Mouse (Mus musculus): ENCODE measurements around the gene Prl3a1. TPM values are rescaled to one million over a fixed set of nuclear protein-coding genes. Genes with fewer than 3 reads are reported as not detected.

Gene Prl3a1
- not detected in 2 replicates for polyA plus RNA-seq (2014; fragmentation: Nextera tagmentation; extraction: Ambion mirVana)

DNA sequence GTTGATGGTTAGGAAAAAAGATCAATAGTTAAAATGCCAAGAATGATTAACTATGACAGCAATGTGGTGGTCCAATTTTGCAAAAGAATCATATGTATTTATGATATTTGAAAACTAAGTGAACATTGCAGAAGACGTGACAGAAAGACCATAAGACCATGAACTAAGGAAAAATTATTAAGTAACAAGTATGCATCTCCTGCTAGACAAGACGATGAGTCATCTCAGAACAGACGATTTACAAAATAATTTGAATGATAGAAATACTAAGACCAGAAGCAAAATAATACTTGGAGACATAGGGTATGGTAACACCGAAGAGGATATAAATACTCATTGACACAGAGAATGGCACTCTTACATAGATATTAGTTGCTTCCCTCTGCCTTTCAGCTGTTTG is at the start of gene Prl3a1:
Prl3a1 (plus strand) TSS at position 301 of the 400 bp plus-strand sequence.
- no peaks in the 10 kb centered on the region for H3K4me1 ChIP-seq (ENCODE audit: control insufficient read depth, insufficient read depth, low read length)
- no peaks in the 10 kb centered on the region for H3K27me3 ChIP-seq (ENCODE audit: control insufficient read depth, insufficient read depth, low read length)
- no peak within 1 kb of the TSS for H3K27ac ChIP-seq (ENCODE audit: low read length)
- H3K4me2 ChIP-seq (replicated peaks; ENCODE audit: low read depth, low read length): no peak within 1 kb of the TSS
- no peak within 1 kb of the TSS for H3K4me3 ChIP-seq (ENCODE audit: low read depth, low read length)
- no peaks in the 10 kb centered on the region for H3K36me3 ChIP-seq (ENCODE audit: control insufficient read depth, insufficient read depth, low read length)
- 91% methylated on average over 4 of the region's 4 CpGs for WGBS
- ATAC-seq (ENCODE audit: insufficient number of reproducible peaks, insufficient read depth, low FRiP score, low read depth): no peak
- no peak within 1 kb of the TSS for H3K9ac ChIP-seq (replicated peaks; ENCODE audit: low read depth, low read length)
- H3K9me3 ChIP-seq (ENCODE audit: control insufficient read depth, low read depth, low read length): no peaks in the 10 kb centered on the region

GRCm38 (mm10) chr13:27241547-27241946 is 17.7 kb upstream of the Prl3a1 start, which contains the start of gene Prl3b1:
Gene Prl3b1, plus strand, starts transcription at chr13:27241847.
- Histone ChIP-seq H3K4me2 (replicated peaks; ENCODE audit: low read depth, low read length) (no peak within 1 kb of the TSS), H3K36me3 (ENCODE audit: control insufficient read depth, insufficient read depth, low read length) (no peaks in the 10 kb centered on the region), H3K27me3 (ENCODE audit: control insufficient read depth, insufficient read depth, low read length) (no peaks in the 10 kb centered on the region), H3K4me3 (ENCODE audit: low read depth, low read length) (no peak within 1 kb of the TSS), H3K9me3 (ENCODE audit: control insufficient read depth, low read depth, low read length) (no peaks in the 10 kb centered on the region), H3K27ac (ENCODE audit: low read length) (no peak within 1 kb of the TSS), H3K4me1 (ENCODE audit: control insufficient read depth, insufficient read depth, low read length) (no peaks in the 10 kb centered on the region), H3K9ac (replicated peaks; ENCODE audit: low read depth, low read length) (no peak within 1 kb of the TSS)
- 100% methylated on average over 1 of the region's 1 CpGs for WGBS
- ATAC-seq (ENCODE audit: insufficient number of reproducible peaks, insufficient read depth, low FRiP score, low read depth): no peak

DNA sequence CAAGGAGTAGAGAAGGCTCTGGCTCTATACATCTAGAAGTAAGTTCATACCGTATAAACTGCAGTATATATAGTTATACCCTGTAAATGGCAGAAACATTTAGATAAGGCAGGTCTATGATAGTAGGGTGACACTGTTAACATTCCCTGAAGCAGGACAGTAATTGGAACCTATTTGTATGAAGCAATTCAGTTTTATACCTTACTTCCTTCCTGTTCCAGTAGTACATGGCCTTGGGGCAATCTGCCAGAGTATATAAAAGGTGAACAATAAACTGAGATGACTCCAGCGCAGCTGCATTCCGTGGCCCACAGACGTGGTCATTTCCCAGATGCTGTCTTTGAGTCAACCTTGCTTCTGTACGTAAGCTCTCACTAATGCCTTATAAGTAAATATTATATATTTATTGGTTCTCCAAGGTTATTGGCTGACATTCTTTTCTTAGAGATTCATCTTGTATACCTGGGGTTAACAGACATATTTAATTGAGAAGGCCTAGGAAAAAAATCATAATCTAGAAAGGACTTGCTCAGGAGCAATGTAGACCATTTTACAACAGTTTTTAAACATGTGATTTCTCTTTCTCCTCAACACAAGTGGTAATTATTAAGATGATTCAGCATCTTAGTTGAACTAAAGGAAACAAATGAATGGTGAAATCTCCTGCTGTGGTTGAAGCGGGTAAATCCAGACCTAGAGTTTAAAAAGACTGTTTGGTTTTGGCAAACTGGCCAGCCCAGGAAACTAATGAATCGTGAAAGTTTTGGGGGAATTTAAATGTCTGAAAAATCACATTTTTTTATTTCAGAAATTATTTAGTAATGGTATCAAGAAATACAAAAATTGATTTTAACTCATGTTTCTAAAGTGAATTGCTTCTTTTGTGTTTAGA is 53.3 kb downstream of the Prl3a1 start, which contains the start of gene Prl6a1:
Prl6a1 (plus strand) TSS at position 294 of the 892 bp plus-strand sequence.
- WGBS: 76% methylated on average over 7 of the region's 7 CpGs
- H3K9ac ChIP-seq (replicated peaks; ENCODE audit: low read depth, low read length): no peak within 1 kb of the TSS
- no peaks in the 10 kb centered on the region for H3K4me1 ChIP-seq (ENCODE audit: control insufficient read depth, insufficient read depth, low read length)
- no peaks in the 10 kb centered on the region for H3K9me3 ChIP-seq (ENCODE audit: control insufficient read depth, low read depth, low read length)
- no peak for ATAC-seq (ENCODE audit: insufficient number of reproducible peaks, insufficient read depth, low FRiP score, low read depth)
- H3K36me3 ChIP-seq (ENCODE audit: control insufficient read depth, insufficient read depth, low read length): no peaks in the 10 kb centered on the region
- H3K27me3 ChIP-seq (ENCODE audit: control insufficient read depth, insufficient read depth, low read length): no peaks in the 10 kb centered on the region
- no peak within 1 kb of the TSS for H3K27ac ChIP-seq (ENCODE audit: low read length)
- H3K4me3 ChIP-seq (ENCODE audit: low read depth, low read length): no peak within 1 kb of the TSS
- no peak within 1 kb of the TSS for H3K4me2 ChIP-seq (replicated peaks; ENCODE audit: low read depth, low read length)

Other genes starting within 250 kb of the Prl3a1 start
- not detected in 2 replicates for gene Prl, start 201.9 kb upstream of the Prl3a1 start, polyA plus RNA-seq (2014; fragmentation: Nextera tagmentation; extraction: Ambion mirVana)
- not detected in 2 replicates for gene Prl3d1, start 165.2 kb upstream of the Prl3a1 start, polyA plus RNA-seq (2014; fragmentation: Nextera tagmentation; extraction: Ambion mirVana)
- gene Prl3d2, start 137.7 kb upstream of the Prl3a1 start, polyA plus RNA-seq (2014; fragmentation: Nextera tagmentation; extraction: Ambion mirVana): not detected in 2 replicates
- gene Prl3d3, start 102.6 kb upstream of the Prl3a1 start, polyA plus RNA-seq (2014; fragmentation: Nextera tagmentation; extraction: Ambion mirVana): not detected in 2 replicates
- not detected in 2 replicates for gene Prl3c1, start 62.8 kb upstream of the Prl3a1 start, polyA plus RNA-seq (2014; fragmentation: Nextera tagmentation; extraction: Ambion mirVana)
- gene Prl3b1, start 17.6 kb upstream of the Prl3a1 start, polyA plus RNA-seq (2014; fragmentation: Nextera tagmentation; extraction: Ambion mirVana): not detected in 2 replicates
- gene Prl6a1, start 53.2 kb downstream of the Prl3a1 start, polyA plus RNA-seq (2014; fragmentation: Nextera tagmentation; extraction: Ambion mirVana): not detected in 2 replicates
- not detected in 2 replicates for gene Prl8a2, start 86.2 kb downstream of the Prl3a1 start, polyA plus RNA-seq (2014; fragmentation: Nextera tagmentation; extraction: Ambion mirVana)
- not detected in 2 replicates for gene Prl2b1, start 131.4 kb downstream of the Prl3a1 start, polyA plus RNA-seq (2014; fragmentation: Nextera tagmentation; extraction: Ambion mirVana)
- not detected in 2 replicates for gene Prl8a6, start 179.3 kb downstream of the Prl3a1 start, polyA plus RNA-seq (2014; fragmentation: Nextera tagmentation; extraction: Ambion mirVana)